Mouse (Mus musculus) liver, embryonic 12.5 days (tissue): ENCODE measurements around the gene Mtmr14. TPM values are rescaled to one million over a fixed set of nuclear protein-coding genes. Genes with fewer than 3 reads are reported as not detected.

ENCODE experiments used
- ATAC-seq: fragments of 200-750 bp; cut with Nextera tagmentation; 2 replicates; pipeline ENCODE4 v1.8.0; 2017; ENCODE audit warnings: moderate number of reproducible peaks, mild to moderate bottlenecking, moderate library complexity
- H3K27ac ChIP-seq: fragments of 300-500 bp; sonication (generic); 2 replicates; pipeline ENCODE4 v1.5.1; 2016; ENCODE audit warnings: mild to moderate bottlenecking
- H3K27me3 ChIP-seq: fragments of 300-500 bp; sonication (generic); replicated peaks from 2 replicates; pipeline ENCODE4 v1.6.1; 2016; ENCODE audit warnings: mild to moderate bottlenecking, moderate library complexity
- H3K36me3 ChIP-seq: fragments of 300-500 bp; sonication (generic); 2 replicates; pipeline ENCODE4 v1.6.1; 2016; ENCODE audit warnings: mild to moderate bottlenecking, moderate library complexity
- H3K4me1 ChIP-seq: fragments of 300-500 bp; sonication (generic); 2 replicates; pipeline ENCODE4 v1.6.1; 2016
- H3K4me2 ChIP-seq: fragments of 300-500 bp; sonication (generic); 2 replicates; pipeline ENCODE4 v1.6.1; 2016; ENCODE audit warnings: mild to moderate bottlenecking, moderate library complexity
- H3K4me3 ChIP-seq: fragments of 300-500 bp; sonication (generic); 2 replicates; pipeline ENCODE4 v1.5.1; 2016; ENCODE audit warnings: mild to moderate bottlenecking, moderate library complexity
- H3K9ac ChIP-seq: fragments of 300-500 bp; sonication (generic); 2 replicates; pipeline ENCODE4 v1.6.1; 2016; ENCODE audit warnings: mild to moderate bottlenecking, moderate library complexity
- H3K9me3 ChIP-seq: fragments of 300-500 bp; sonication (generic); replicated peaks from 2 replicates; pipeline ENCODE4 v1.6.1; 2016; ENCODE audit warnings: mild to moderate bottlenecking, moderate library complexity
- WGBS: fragments of 180-500 bp; shearing (Covaris S2); methylation state at CpG from one replicate; pipeline ENCODE4 v1.1.7; 2016; ENCODE audit not compliant: insufficient replicate concordance; 5-methylcytosine and 5-hydroxymethylcytosine counted together
- polyA plus RNA-seq: library from polyadenylated mRNA; unstranded; fragments of >200 nt; fragmentation: Nextera tagmentation; extraction: Ambion mirVana; gene quantifications from 2 replicates; pipeline ENCODE4 v1.2.1, GENCODE M21; 2016

Mtmr14 gene
- polyA plus RNA-seq, 1 experiment from 2014 or later, result 24.8 TPM

DNA sequence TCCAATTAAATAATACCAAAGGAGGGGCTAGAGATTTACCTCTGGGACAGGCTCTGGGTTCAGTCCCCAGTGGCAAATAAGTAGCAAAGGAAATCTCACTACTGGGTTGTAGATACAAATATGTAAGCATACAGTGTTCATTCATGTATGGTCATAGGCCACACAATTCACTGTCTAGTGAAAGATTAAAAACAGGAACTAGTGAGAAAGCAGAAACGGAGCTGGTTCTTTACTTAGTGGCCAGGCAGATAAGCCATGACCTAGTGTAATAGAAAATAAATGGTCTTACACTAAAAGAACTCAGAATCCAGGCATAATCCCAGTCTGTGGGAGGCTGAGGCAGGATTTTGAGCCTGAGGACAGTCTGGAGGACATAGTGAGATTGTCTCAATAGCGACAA, 7.9 kb downstream of the Mtmr14 start:
- H3K4me3 ChIP-seq, result no peak overlapping the region
- ATAC-seq, result no peak
- no peaks in the 10 kb centered on the region for H3K27me3 ChIP-seq
- H3K9me3 ChIP-seq, result no peaks in the 10 kb centered on the region
- H3K36me3 ChIP-seq, result peaks cover 56% of the 10 kb centered on the region
- H3K27ac ChIP-seq, result no peak overlapping the region
- H3K4me2 ChIP-seq, result no peak overlapping the region
- WGBS, result 52% methylated on average over 2 of the region's 2 CpGs
- H3K4me1 ChIP-seq, result peaks cover 8% of the 10 kb centered on the region
- H3K9ac ChIP-seq, result no peak overlapping the region

DNA sequence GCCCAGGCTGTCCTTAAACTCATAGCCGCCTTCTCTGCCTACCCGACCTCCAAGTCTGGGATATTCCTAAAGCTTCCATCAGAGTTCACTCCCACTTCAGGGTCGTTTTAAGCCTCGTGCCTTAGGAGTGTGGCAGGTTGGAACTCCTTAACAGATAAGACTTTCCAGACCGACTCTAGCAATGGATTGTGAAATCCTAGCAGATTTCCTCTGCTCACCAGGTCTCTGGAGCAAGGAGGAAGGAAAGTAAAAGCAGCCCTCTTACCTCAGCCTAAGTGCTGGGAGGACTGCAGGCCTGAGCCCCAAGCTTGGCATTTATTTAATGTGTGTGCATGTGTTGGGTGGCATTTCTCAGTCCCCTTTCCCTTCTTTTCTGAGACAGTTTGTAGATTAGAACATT, 13.1 kb downstream of the Mtmr14 start:
- H3K36me3 ChIP-seq, result peaks cover 67% of the 10 kb centered on the region
- H3K4me1 ChIP-seq, result no peaks in the 10 kb centered on the region
- no peak overlapping the region for H3K27ac ChIP-seq
- no peak for ATAC-seq
- no peak overlapping the region for H3K4me2 ChIP-seq
- WGBS, result 61% methylated on average over 5 of the region's 5 CpGs
- H3K27me3 ChIP-seq, result no peaks in the 10 kb centered on the region
- no peak overlapping the region for H3K9ac ChIP-seq
- no peak overlapping the region for H3K4me3 ChIP-seq
- H3K9me3 ChIP-seq, result no peaks in the 10 kb centered on the region

DNA sequence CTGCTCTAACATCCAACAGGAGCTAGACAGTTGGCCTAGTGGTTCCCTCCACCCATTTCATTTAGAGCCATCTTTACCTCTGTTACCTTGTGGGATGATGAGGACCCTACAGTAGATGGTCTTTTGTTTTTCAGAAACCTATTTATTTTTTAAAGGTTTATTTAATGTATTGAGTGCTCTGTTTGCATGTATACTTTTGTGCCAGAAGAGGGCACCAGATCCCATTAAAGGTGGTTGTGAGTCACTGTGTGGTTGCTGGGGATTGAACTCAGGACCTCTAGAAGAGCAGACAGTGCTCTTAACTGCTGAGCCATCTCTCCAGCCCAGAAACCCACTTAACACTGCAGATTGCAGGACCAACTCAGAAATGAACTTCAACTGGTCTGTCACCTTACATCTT, 14.3 kb downstream of the Mtmr14 start:
- H3K4me3 ChIP-seq, result no peak overlapping the region
- H3K9ac ChIP-seq, result no peak overlapping the region
- H3K27me3 ChIP-seq, result no peaks in the 10 kb centered on the region
- H3K4me2 ChIP-seq, result no peak overlapping the region
- H3K36me3 ChIP-seq, result peaks cover 70% of the 10 kb centered on the region
- ATAC-seq, result no peak
- no peak overlapping the region for H3K27ac ChIP-seq
- no peaks in the 10 kb centered on the region for H3K9me3 ChIP-seq
- no peaks in the 10 kb centered on the region for H3K4me1 ChIP-seq

DNA sequence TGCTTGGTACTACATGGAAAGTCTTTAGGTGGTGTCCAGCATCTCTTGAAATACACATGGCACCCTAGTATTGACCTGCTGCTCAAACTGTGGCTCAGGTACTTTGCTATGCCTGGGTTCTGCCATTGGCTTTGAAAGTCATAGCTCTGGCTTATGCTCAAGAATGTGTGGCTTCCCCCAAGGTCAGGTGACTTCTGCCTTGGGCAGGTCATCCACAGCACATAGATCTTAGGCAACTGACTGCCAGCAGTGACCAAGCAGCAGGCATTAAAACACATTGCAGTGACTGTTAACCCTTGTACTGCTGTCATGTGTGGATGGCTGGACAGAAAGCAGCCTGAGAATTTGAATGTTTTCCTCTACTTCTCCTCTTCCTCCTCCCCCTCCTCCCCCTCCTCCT, 17.3 kb downstream of the Mtmr14 start:
- no peak for ATAC-seq
- no peaks in the 10 kb centered on the region for H3K4me1 ChIP-seq
- peaks cover 87% of the 10 kb centered on the region for H3K36me3 ChIP-seq

DNA sequence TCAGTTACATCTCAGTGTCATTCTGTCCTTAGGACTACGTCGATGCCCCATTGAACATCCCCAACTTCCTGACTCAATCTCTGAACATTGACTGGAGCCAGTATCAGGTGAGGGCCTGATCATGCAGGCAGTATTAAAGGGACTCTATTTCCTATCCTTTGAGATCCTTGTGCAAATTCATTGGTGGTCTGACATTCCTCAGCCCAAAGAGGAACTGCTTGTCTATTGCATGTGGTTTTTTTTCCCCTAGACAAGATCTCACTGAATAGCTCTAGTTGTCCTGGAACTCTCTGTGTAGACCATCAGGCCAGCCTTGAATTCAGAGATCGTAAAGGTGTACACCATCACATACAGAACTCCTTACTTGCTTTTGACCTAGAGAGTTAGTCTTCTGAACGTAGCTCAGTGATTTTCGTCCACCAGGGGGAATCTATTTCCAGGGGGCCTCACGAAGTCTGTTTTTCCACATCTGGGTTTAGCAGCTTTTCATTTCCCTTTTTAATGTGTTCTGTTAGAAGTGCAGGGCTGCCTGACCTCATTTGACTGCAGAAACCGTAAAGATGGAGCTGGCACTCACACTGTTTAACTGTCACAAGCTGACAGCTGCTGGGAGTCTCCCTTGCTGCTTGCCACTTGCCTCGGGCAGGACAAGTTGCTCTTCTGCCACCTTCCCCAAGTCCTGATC, 23.7 kb downstream of the Mtmr14 start:
- Histone ChIP-seq H3K27me3 (no peaks in the 10 kb centered on the region), H3K9ac (no peak overlapping the region), H3K4me1 (no peaks in the 10 kb centered on the region), H3K4me2 (no peak overlapping the region), H3K36me3 (peaks cover 89% of the 10 kb centered on the region), H3K9me3 (no peaks in the 10 kb centered on the region), H3K27ac (no peak overlapping the region), H3K4me3 (no peak overlapping the region)
- ATAC-seq, result no peak
- WGBS, result 75% methylated on average over 8 of the region's 8 CpGs

More for the DNA sequence above, 17.3 kb downstream of the Mtmr14 start:
- no peak overlapping the region for H3K4me2 ChIP-seq
- no peaks in the 10 kb centered on the region for H3K9me3 ChIP-seq
- H3K9ac ChIP-seq, result no peak overlapping the region
- no peak overlapping the region for H3K27ac ChIP-seq
- no peaks in the 10 kb centered on the region for H3K27me3 ChIP-seq
- no peak overlapping the region for H3K4me3 ChIP-seq

DNA sequence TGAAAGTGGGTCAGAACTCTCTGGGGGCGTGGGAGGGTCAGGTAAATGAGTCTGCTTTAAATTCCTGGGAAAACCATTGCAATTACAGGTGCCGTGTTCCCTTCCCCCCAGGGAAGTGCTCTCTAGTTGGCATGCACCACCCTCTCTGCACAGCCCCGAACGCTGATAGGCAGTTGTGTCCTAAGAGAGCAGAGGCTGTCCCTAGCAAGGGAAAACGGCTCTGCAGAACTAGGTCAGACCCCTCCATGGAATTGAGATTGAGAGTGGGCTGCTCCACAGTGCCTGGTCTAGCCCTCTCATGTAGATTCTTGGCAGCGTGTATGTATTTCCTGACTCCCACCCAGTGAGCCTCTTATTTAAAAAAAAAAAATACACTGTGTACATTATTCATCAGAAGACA, 25.9 kb downstream of the Mtmr14 start:
- H3K4me3 ChIP-seq, result no peak overlapping the region
- ATAC-seq, result no peak
- 78% methylated on average over 6 of the region's 6 CpGs for WGBS
- H3K27ac ChIP-seq, result no peak overlapping the region
- no peaks in the 10 kb centered on the region for H3K27me3 ChIP-seq
- no peaks in the 10 kb centered on the region for H3K9me3 ChIP-seq
- H3K4me2 ChIP-seq, result no peak overlapping the region
- no peak overlapping the region for H3K9ac ChIP-seq
- no peaks in the 10 kb centered on the region for H3K4me1 ChIP-seq
- H3K36me3 ChIP-seq, result peaks cover 89% of the 10 kb centered on the region

DNA sequence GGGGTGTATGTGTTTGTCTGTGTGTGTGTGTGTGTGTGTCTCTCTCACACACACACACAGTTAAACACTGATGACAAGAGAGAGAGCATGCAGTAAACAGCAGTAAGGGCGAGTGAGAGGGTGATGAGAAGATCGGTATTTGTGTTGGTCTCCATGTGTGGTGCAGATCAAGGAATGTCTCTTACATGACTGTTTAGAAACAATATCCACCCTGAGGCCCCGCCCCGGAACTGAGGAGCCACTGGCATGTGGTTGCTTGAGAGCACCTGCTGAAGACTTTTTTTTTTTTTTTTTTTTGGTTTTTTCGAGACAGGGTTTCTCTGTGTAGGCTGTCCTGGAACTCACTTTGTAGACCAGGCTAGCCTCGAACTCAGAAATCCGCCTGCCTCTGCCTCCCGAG, 26.8 kb downstream of the Mtmr14 start:
- Histone ChIP-seq H3K4me3 (no peak overlapping the region), H3K4me2 (no peak overlapping the region), H3K27ac (no peak overlapping the region), H3K27me3 (no peaks in the 10 kb centered on the region), H3K9ac (no peak overlapping the region), H3K36me3 (peaks cover 89% of the 10 kb centered on the region), H3K4me1 (no peaks in the 10 kb centered on the region), H3K9me3 (no peaks in the 10 kb centered on the region)
- ATAC-seq, result no peak
- 82% methylated on average over 8 of the region's 8 CpGs for WGBS

DNA sequence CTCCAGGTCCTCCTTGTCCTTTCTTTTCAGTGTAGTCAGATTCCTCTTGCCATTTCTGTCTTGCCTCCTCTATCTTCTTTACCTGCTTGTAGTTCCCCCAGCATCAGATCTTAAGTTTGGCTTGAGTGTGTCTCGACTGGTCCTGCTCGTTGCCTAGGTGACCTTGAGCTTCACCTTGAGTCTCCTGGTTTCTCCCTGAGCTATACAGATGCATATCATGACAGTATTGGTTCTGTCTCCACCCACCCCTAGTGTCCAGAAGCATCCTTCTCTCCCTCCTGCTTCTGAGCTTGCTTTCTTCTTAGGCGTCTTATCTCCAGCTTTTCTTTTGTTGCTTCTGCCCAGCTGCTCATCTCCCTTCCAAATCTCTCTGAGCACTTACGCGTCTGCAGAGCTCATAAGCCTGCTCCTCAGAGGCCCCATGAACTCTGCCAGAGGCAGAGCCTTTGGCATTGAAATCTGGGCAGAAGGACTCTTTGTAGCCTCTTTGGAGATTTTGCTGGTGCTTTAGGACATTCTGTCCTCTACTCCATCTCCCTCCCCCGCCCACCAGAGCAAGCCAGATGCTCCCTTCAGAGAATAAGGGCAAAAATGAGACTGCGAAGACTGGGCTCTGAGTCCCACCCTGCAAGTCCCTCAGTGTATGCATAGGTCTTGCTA, 29.5 kb downstream of the Mtmr14 start:
- H3K9ac ChIP-seq, result no peak overlapping the region
- no peak overlapping the region for H3K4me2 ChIP-seq
- no peak overlapping the region for H3K27ac ChIP-seq
- no peaks in the 10 kb centered on the region for H3K9me3 ChIP-seq
- 71% methylated on average over 7 of the region's 7 CpGs for WGBS
- no peaks in the 10 kb centered on the region for H3K27me3 ChIP-seq
- ATAC-seq, result no peak
- no peaks in the 10 kb centered on the region for H3K4me1 ChIP-seq
- H3K4me3 ChIP-seq, result no peak overlapping the region
- peaks cover 89% of the 10 kb centered on the region for H3K36me3 ChIP-seq

DNA sequence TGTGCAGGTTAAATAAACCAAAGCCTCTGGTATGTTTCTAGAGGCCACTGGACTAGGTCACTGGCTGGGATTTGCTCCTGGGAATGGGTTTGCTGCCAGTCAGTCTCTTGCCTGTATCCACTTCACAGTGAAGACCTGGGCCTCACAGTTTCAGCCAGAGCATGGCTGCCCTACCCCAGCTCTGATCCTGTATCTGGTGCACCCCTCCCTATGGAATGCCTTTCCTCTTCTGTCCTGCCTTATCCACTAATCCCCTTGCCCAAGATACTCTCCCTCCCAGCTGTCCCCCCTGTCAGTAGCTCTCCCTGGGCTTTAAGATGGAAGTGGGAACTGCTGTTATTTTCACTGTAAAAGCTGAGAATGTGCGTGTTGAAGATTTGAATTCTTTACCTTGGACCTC, 30.3 kb downstream of the Mtmr14 start:
- peaks cover 90% of the 10 kb centered on the region for H3K36me3 ChIP-seq
- H3K27me3 ChIP-seq, result no peaks in the 10 kb centered on the region
- WGBS, result 77% methylated on average over 1 of the region's 1 CpGs
- no peak overlapping the region for H3K4me3 ChIP-seq
- H3K27ac ChIP-seq, result no peak overlapping the region
- no peaks in the 10 kb centered on the region for H3K4me1 ChIP-seq
- no peak for ATAC-seq
- no peak overlapping the region for H3K4me2 ChIP-seq
- H3K9ac ChIP-seq, result no peak overlapping the region
- no peaks in the 10 kb centered on the region for H3K9me3 ChIP-seq

DNA sequence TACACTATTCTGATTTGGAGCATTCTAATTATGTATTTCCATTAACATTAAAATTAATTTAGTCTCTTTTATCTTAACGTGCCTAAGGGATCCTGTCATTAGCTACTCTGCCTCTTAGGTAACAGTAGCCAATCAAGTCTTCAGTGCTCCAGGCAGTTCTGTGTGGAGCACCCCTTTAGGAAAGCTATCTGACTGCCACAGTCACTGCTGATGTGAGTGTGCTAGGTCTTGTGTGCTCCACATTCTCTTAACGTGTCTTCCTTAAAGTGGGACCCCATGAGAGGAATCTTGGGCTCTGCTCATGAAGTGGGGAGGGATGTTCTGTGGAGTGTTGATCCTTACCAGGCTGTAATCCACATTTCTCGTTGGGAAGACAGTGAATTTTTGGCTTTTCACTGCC, 34.7 kb downstream of the Mtmr14 start:
- Histone ChIP-seq H3K4me1 (no peaks in the 10 kb centered on the region), H3K4me2 (no peak overlapping the region), H3K27me3 (no peaks in the 10 kb centered on the region), H3K36me3 (peaks cover 69% of the 10 kb centered on the region), H3K9ac (no peak overlapping the region), H3K27ac (no peak overlapping the region), H3K9me3 (no peaks in the 10 kb centered on the region), H3K4me3 (no peak overlapping the region)
- 59% methylated on average over 3 of the region's 3 CpGs for WGBS
- ATAC-seq, result no peak

DNA sequence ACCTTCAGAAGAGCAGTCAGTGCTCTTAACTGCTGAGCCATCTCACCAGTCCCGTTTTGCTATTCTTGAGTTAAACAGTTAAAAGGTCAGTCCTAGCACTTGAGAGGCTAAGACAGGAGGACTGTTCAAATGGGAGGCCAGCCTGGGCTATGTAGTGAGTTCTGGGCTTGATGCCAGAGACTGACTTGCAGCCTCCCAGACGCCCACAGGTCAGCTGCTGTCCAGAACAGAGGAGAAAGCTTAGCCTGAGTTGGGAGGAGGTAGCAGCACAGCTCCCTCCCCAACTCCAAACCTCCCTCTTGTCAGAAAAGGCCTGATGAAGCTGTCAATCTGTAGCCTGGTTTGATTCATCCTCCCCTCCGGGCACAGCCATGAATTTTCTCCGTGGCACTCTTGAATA, 39.2 kb downstream of the Mtmr14 start:
- WGBS, result 78% methylated on average over 4 of the region's 4 CpGs
- no peak for ATAC-seq
- H3K4me3 ChIP-seq, result no peak overlapping the region
- peaks cover 13% of the 10 kb centered on the region for H3K27me3 ChIP-seq
- H3K4me1 ChIP-seq, result no peaks in the 10 kb centered on the region
- peaks cover 36% of the 10 kb centered on the region for H3K36me3 ChIP-seq
- no peak overlapping the region for H3K4me2 ChIP-seq
- no peak overlapping the region for H3K27ac ChIP-seq
- H3K9ac ChIP-seq, result no peak overlapping the region
- no peaks in the 10 kb centered on the region for H3K9me3 ChIP-seq

DNA sequence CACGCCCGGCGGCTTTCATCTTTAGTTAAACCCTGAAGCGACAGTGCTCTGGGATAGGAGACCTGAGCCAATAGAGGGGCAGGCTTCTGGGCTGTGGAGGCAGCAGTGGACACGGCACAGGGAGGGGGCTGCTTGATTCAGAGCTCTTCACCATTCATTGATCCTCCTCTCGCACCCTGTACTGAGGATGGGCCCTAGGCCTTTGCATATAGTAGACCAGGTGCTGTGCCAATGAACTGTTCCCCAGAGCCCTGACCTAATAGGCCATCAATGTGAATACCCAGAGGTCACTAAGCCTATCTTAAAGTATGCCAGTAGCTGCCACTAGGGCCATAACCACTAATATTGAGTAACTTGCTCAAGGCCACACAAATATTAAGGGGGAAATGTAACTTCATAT, 44.0 kb downstream of the Mtmr14 start:
- 48% methylated on average over 6 of the region's 6 CpGs for WGBS
- H3K4me3 ChIP-seq, result no peak overlapping the region
- H3K9ac ChIP-seq, result no peak overlapping the region
- H3K27me3 ChIP-seq, result peaks cover 56% of the 10 kb centered on the region
- no peak; the same call in 1 of the 2 replicates for ATAC-seq
- peaks cover 8% of the 10 kb centered on the region for H3K36me3 ChIP-seq
- H3K27ac ChIP-seq, result no peak overlapping the region
- H3K4me2 ChIP-seq, result no peak overlapping the region
- no peaks in the 10 kb centered on the region for H3K9me3 ChIP-seq
- H3K4me1 ChIP-seq, result no peaks in the 10 kb centered on the region
